Mouse (Mus musculus) lung, postnatal 10 days (tissue): ENCODE data around the gene Sec24c.
"Not testable (repeated sequence)": the region's sequence is repeated elsewhere in the genome, so short reads cannot be mapped to it uniquely, and the experiment has no call there.

Source experiments
- DNase-seq: peaks from one replicate; pipeline ENCODE4 v3.0.0; 2021

Gene Sec24c

DNA sequence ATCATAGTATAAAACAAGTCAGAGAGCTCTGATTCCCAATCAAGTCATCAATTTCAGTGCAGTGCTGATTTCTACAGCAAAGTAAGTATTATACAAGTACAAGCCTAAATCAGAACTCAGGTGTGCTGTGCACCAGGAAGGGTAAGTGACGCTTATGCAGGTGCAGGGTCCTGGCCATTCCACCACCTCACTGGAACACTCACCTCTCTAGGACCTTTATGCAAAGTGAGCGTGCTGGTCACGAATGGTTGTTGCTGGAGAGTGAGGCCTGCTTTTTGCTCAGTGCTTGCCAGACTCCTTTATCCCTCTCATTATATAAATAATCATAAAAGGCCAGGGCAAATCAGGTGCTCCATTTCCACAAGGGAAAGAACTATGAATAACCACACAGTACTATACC lies 26.3 kb downstream of the Sec24c start:
- DNase-seq, result no peak

DNA sequence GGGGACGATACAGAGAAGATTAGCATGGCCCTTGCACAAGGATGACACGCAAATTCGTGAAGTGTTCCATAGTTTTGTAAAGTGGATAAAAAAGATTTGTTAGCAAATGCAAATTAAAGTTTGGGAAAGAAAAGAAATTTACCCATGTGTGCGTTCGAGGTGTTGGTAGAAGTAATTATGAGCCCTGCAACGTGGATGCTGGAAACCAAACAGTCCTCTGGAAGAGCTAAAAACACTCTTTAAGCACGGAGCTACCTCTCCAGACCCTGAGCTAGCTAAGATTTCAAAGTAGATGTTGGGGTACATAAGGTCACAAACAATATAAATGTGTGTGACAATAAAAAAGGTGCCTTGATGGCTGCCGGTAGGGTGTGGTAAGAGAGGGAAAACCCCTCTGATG lies 27.4 kb downstream of the Sec24c start:
- DNase-seq, result no peak

DNA sequence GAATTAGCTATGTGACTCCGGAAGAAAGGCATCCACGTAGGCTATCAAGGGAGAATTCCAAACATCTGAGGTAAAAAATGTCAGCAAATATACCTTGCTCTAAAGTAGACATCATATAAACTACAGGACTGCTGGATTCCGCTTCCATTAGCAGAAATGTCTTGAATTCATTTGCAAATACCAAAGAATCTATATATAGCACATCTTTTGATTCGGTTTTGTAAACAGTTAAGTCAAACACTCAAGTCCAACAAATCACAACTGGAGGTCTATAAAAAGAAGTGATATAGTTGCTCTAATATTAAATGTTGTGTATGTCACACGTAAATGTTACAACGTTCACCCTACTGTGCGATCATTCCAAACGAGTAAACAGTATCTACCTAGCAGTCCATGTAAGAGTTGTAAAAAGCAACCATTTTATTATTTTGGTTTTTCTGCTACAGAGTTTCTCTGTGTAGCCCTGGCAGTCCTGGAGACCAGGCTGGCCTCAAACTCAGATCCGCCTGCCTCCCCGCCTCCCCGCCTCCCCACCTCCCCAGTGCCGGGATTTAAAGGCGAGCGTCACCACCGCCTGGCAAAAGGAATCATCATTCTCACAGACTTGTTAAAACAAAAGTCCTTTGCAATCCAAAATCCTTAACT lies 28.1 kb downstream of the Sec24c start:
- no peak for DNase-seq

GRCm38 (mm10) chr14:20702741-20703381 lies 28.8 kb downstream of the Sec24c start, which contains the start of gene Chchd1:
Chchd1 (plus strand) TSS chr14:20703006.
- DNase-seq, result peak; percentile 95

- not testable (repeated sequence) for DNase-seq
Measured at GRCm38 (mm10) chr14:20703461-20703860, 29.4 kb downstream of the Sec24c start.

DNA sequence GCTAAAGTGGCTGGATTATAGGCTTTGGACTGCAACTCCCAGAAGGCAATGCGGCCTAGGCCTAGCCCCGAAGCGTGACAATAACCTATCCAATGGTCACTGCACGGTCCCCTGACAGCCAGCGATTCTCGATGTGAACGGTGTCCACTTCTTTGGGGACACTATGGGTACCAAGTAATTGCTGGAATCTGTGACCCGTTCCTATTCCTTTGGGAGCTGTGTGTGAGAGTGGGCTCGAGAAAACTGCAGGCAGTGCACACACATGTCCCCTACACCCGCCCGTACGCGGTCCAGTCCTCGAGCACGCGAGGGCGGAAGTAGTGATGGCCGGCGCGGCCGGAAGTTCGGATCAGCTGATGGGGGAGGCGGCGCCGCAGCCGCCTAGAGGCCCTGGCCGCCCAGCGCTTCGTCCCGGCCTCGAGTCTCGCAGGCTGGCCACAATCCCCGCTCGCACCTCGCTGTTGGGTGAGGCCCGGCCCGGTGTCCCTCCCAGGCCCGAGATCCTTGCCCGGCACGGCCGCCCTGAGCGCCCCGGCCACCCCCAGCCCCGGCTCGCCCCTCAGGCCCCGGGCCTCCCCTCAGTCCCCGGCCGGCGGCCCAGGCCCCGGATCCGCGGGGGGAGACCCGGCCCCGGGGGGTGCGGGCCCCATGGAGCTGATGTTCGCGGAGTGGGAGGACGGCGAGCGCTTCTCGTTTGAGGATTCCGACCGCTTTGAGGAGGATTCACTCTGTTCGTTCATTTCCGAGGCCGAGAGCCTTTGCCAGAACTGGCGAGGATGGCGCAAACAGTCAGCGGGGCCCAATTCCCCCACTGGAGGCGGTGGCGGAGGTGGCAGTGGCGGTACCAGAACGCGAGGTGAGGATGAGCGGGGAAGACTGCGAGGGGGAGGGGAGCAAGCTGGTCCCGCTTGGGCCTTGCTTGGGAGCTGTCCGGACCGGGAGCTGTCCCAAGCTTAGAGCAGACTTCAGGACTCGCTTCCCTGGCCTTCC lies 33.4 kb downstream of the Sec24c start, which contains the start of gene Zswim8:
Gene Zswim8 (plus strand): TSS at position 352 of the 990 bp plus-strand sequence.
- DNase-seq, result peak; percentile 92

DNA sequence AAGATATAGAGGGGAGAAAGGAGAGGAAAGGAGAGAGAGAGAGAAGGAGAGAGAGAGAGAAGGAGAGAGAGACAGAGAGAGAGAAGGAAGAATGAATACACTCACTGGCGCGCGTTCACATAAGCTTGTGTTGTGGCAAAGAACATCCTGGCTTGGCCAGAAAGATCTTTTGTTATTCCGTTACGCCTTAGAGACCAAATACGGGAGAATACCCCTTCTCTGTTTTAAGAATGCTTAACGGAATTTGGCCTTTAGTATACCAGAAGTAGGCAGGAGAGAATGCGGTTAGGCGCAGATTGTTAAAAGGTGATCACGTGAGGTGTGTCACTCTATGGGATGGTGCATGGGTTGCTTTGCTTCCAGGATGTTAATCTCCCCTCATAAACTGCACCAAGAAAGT lies 34.1 kb downstream of the Sec24c start:
- no peak for DNase-seq

DNA sequence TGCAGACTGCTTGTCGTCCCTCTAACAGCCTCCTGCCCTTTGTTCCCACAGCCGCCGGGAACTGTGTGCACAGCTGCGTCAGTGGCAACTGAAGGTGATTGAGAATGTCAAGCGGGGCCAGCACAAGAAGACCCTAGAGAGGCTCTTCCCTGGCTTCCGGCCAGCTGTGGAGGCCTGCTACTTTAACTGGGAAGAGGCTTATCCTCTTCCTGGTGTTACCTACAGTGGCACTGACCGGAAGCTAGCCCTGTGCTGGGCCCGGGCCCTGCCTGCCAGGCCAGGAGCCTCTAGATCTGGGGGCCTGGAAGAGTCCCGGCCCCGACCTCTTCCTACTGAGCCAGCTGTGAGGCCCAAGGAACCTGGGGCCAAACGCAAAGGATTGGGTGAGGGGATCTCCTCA lies 39.7 kb downstream of the Sec24c start:
- DNase-seq, result no peak

DNA sequence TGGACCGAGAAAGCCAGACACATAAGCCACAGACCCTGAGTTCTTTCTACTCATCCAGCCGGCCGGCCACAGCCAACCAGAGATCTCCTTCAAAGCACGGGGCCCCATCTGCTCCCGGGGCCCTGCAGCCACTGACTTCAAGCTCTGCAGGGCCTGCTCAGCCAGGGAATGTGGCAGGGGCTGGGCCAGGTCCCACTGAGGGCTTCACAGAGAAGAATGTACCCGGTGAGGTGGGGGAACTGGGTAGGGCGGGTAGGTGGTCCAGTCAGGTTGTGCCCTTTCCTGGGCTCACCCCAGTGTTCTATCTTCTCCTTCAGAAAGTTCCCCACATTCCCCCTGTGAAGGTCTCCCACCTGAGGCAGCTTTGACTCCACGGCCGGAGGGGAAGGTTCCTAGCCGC lies 44.3 kb downstream of the Sec24c start:
- DNase-seq, result no peak

DNA sequence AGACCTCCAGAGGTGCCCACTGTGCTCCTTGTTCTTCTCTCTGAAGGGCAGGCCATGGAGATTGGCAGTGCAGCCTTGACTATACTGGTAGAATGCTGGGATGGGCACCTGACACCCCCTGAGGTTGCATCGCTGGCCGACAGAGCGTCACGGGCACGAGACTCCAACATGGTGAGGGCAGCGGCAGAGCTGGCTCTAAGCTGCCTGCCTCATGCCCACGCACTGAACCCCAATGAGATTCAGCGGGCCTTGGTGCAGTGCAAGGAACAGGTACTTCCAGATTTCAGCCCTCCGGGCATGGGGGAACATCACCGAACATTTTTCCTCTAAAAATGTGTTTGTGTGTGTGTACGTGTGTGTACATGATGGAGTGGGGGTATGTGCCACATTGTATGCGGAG lies 45.7 kb downstream of the Sec24c start:
- DNase-seq, result no peak

GRCm38 (mm10) chr14:20721371-20721770 lies 47.3 kb downstream of the Sec24c start:
- no peak for DNase-seq

DNA sequence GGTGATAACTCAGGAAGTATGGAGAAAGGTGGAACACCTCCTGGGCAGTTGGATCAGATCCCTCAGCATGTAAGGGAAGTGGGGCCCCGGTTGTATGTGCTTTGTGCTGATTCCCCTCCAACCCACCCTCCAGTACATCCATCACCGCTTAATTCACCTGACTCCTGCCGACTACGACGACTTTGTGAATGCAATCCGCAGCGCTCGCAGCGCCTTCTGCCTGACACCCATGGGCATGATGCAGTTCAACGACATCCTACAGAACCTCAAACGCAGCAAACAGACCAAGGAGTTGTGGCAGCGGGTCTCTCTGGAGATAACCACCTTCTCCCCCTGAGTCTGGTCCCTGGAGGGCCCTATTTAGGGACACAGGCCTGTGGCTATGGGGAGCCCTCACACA lies 48.9 kb downstream of the Sec24c start:
- no peak for DNase-seq

DNA sequence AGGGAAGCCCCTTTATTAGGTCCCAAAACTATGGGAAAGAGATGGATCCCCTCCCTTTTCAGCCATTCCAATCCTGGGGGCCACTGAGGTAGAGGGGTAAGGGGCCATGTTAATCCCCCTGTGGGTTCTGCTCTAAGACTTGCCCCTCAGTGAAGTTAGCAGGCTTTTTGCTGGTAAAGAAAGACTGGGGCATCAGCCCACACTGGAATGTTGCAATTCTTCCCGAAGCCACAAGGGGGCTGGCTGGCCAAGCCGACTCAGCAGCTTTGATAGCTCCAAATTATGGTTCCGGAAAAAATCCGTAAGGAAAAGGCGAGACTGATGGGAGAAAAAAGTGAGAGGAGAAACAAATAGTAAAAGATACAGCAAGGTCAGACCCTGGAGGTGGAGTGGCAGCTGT lies 49.9 kb downstream of the Sec24c start:
- DNase-seq, result peak; percentile 83

DNA sequence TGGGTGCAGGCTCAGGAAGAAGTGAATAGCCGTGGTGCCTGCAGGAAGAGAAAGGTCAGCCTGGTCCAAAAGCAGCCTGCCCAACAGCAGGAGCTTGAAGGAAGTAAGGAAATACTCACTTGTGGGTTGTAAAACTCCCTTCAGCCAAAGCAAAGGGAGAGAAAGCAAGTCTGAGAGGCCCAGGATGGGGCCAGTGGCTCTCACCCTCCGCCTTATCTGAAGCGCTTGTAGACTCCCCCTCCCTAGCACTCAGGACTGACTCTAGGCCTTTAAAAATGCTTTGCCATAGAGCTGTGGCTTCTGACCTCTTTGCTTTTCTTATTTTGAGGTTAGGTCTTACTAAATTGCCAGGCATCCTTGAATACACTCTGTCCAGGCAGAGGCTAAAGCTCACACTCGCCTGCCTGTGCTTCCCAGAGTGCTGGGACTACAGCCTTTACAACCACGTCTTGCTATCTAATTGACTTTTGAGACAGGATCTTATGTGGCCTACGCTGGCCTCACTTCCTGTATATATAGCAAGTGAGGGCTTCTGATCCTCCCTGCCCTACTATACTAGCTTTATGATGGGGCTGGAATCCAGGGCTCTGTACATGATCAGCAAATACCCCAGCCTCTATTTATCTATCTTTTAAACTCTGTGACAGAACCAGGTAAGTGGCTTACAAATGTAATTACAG lies 51.7 kb downstream of the Sec24c start:
- no peak for DNase-seq

DNA sequence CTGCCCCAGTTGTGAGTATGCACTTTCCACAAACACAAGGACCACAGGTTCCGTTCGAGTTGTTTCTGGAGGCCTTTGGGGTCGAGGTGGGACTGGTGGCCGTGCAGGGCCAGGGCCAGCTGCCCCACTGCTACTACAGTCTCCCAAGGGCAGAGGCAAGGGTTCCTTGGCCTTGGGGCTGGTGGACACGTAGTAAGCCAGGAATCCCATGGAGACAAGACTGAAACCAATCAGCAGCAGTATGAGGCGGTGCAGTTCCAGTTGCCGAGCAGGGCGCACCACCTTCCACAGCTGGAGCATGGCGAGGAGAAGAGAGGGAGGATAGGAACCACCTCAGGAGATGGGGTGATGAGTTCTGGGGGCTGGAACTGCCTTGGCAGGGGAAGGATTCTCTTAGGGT lies 55.8 kb downstream of the Sec24c start:
- no peak for DNase-seq

- no peak for DNase-seq
Measured at GRCm38 (mm10) chr14:20730853-20731602, 56.9 kb downstream of the Sec24c start.

DNA sequence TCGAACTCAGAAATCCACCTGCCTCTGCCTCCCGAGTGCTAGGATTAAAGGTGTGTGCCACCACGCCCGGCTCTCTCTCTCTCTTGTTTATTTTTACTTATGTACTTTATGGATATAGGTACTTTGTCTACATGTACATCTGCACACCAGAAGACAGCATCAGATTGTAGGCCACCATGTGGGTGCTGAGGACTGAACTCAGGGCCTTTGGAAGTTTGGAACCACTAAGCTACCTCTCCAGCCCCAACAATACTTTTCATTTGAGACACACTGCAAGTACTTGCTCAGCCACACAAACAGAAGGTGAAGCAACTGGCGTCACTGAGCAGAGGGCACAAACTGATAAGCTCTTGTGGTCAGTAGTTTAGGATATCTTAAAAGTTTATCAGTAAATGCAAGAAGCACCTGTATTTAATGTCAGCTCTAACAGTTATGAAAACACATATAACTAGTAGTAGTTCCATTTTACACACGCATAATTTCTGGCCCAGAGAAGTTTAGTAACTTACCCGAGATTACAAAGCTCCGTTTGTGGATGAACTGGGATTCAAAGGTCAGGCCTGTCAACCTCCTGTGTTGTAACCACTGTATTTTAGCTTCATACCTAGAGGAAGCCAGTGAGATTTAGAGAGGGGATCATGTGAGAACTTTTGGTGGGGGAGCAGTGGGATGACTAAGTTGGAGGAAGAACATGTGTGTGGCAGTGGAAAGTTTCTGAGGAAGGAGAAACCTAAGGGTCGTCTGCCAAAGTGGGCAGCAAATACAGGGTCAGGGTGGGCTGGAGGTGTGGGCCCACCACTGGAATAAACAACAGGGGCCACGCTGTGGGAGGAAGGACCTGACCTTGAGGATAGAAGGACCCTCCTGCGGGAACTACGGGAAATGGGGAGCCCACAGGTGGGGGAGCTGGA lies 59.2 kb downstream of the Sec24c start:
- no peak for DNase-seq

DNA sequence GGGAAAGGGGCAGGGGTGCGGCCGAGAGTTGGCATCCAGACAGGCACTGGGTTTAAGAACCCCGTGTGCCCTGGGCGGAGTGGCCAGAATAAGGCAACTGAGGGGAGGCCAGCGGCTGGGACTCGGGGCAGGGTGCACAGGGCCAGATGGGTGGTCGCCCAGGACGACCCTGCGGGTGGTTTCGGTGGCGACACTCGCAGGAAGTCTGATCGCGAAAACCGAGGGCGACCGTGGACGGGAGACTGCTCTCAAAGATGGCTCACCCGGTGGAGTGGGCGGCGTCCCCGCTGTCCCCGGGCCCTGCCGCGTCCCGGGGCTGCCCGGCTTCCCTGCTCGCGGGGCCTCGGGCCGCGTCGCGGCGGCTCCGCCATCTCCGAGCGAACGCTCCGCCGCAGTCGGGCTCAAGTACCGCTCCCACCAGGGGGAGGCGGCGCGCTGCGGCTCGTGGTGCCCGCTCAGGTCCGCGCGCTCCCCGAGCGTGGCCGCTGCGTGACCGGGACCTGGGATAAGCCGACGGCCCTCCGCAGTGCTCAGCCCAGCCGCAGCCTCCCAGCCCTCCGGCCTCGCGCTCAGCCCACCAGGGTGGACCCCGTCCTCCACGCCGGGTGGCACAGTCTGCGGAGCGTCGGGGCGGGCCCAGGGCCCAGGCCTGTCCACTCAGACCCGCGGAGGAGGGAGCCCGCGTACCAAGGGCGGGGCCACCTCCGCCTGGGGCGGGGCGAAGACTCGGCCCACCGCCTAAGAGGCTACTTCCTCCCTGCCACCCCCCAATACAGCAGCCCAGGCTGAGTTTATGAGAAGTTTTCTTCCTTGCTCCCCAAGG lies 60.1 kb downstream of the Sec24c start, which contains the start of gene Ndst2:
Gene Ndst2 (minus strand): TSS at position 611 of the 823 bp plus-strand sequence.
- DNase-seq, result peak; percentile 95

DNA sequence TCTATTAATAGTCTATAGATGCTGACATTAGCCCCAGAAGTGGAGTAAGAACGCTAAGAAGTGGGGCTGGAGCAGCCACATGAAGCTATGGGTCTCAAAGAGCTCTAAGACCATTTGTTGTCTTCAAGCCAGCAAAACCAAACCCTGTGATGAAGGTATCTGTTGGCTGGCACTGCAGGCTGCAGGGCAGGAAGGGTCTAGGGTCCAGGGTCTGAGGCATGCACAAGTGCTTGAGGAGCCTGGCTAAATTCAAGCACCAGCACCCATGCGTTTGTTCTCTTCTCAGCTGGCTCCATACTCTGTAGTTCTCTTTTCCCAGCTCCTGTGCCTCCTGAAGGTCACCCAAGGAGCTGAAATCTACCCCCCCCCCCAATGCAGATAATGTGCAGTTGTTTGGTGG lies 60.9 kb downstream of the Sec24c start:
- no peak for DNase-seq

DNA sequence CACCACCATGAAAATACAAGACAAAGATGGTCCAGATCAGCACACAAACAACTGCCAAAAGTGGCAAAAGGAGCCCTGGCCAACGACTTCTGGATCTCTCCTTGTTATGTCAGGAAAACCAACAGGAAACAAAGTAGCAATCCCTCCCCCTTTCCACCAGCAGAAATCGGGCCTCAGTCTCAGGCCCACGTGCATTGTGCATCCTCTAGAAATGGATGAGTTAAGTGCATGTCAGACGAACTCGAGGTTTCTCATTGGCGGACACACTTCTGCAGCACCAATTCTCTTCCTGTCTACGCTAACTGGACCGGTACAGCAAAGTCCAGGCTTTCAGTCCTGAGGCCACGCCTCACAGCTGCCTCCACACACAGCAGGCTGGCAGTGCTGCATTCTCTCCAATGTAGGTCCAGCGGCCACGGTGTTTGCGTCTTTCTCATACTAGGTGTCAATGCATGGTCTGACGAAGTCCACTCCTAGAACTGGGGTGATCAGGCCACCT lies 61.8 kb downstream of the Sec24c start:
- DNase-seq, result no peak
